Mouse (Mus musculus): ENCODE measurements around the gene Tmem247. TPM values are rescaled to one million over a fixed set of nuclear protein-coding genes. Genes with fewer than 3 reads are reported as not detected.

The Tmem247 gene
- not detected for polyA plus RNA-seq (2021)

DNA sequence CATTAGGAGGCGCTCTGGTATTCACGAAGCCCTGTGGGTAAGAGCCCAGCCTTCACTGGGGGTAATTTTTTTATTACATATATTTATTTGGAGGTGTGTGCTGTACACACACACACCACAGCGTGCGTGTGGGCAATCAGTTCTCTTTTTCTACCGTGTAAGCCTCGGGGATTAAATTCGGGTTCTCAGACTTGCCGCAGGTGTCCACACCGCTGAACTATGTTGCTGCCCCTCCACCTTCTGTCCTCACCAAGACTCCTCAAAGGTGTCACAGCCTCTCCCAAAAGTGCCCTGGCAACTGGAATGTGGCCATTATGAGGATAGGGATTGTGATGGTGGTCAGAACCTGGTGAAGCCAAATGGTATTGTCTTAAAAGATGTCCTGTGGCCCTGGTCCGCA is at the start of gene Tmem247:
TSS of gene Tmem247 (plus strand) at position 301 of the 400 bp plus-strand sequence.
- no peak for TF ChIP-seq CTCF (IDR thresholded peaks at IDR 0.05)
- DNase-seq (ENCODE audit: low read depth, low spot score) = no peak
- ChIA-PET CTCF (interaction anchor here (0.8 to 1.8 kb wide), 2 partner anchors 128 to 331 kb away, joined by 3 to 5 read pairs; no protein-coding TSS in a partner anchor), POLR2A (no interaction called here)
- in situ Hi-C loops (cut with MboI; ENCODE audit: low pct_unique_long_range_greater_than_20kb) = loop anchor here (5.0 kb wide), 2 partner anchors 125 to 335 kb away; no protein-coding TSS in a partner anchor
- no peak for ATAC-seq
- no peaks in the 10 kb centered on the region for H3K27me3 ChIP-seq

DNA sequence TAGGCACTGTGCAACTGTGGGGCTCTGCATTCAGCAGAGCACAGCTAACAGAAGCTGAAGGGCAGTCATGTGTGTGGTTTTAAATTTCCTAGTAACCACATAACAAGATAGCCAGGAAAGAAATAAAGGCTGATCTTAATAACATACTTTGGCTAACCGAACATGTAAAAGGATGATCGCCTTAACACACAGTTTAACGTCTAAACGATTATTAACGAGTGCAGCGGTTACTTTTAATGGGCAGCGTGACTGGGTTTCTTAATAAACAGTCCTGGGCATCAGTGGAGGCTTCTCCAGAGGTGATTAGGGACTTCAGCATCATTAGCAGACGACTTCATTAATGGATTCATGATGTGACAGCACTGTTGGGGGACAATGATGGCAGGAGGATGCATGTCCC is 46.6 kb upstream of the Tmem247 start:
- ATAC-seq (peak; percentile 31), DNase-seq (ENCODE audit: low read depth, low spot score) (peak; percentile 17)
- ChIA-PET POLR2A (no interaction called here), CTCF (interaction anchor here (1.8 kb wide), 1 partner anchor 15 kb away, joined by 4 read pairs; no protein-coding TSS in a partner anchor)
- in situ Hi-C loops (cut with MboI; ENCODE audit: low pct_unique_long_range_greater_than_20kb) = no loop called here
- TF ChIP-seq CTCF (IDR thresholded peaks at IDR 0.05) = no peak
- H3K27me3 ChIP-seq = no peaks in the 10 kb centered on the region

DNA sequence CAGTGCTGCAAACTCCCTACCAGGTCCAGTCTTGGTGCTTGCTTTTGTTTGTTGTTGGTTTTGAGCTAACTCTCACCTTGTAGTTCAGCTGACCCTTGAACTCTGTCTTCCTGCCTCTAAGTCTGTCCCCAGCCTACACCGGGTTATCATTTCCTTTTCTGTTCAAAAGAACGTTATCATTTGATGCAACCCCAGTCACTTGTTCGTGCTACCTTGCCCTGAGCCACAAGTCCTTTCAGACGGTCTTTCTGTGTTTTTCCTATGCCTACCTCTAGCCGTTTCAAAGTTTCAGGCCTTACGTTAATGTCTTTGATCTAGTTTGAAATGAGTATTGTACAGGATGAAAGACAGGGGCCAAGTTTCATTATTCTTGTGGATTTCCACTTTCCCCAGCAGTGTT is 44.5 kb upstream of the Tmem247 start:
- ChIA-PET POLR2A (no interaction called here), CTCF (no interaction called here)
- in situ Hi-C loops (cut with MboI; ENCODE audit: low pct_unique_long_range_greater_than_20kb) = no loop called here
- DNase-seq (ENCODE audit: low read depth, low spot score) (no peak), ATAC-seq (no peak)
- no peaks in the 10 kb centered on the region for H3K27me3 ChIP-seq
- TF ChIP-seq CTCF (IDR thresholded peaks at IDR 0.05) = no peak

DNA sequence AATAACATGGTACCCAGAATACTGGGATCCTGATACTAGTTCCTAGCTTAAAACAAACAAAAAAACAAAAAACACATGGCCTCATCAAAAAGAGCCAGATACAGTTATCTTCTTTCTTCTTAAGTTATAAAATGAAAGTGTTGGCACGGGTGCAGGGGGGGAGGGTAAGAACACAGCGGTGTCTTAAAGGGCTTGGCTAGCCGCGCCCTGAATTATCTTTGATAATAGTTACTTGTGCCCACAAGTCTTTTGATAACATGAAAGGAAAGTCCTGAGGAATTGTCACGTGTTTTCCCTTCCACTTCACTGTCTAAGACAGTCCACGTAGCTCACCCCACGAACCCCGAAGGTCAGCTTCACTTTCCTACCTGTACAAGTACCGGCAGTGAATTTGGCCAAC is 40.2 kb upstream of the Tmem247 start:
- ChIA-PET POLR2A (no interaction called here), CTCF (interaction anchor here (1.4 to 1.6 kb wide), 3 partner anchors 9 to 23 kb away, joined by 3 to 4 read pairs (median 3); no protein-coding TSS in a partner anchor)
- no peak for TF ChIP-seq CTCF (IDR thresholded peaks at IDR 0.05)
- DNase-seq (ENCODE audit: low read depth, low spot score) = no peak
- in situ Hi-C loops (cut with MboI; ENCODE audit: low pct_unique_long_range_greater_than_20kb) = no loop called here
- H3K27me3 ChIP-seq = no peaks in the 10 kb centered on the region
- ATAC-seq = no peak

DNA sequence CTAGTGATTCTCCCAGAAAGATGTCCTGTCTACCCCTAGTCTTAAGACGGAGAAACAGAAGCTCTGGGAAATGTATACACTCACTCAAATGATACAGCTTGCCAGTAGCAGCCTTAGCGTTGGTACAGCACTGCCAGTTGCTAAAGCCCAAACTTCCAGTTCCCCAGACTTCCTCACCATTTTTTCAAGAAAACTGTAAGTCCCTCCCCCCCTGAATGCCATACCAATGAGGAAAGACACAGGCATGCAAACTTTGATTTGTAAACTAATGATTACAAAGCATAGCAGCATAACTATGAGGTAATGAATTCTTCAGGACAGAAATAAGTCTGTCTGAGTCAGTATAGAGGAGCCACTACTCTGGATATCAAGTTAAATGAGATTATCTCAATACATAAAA is 39.4 kb upstream of the Tmem247 start:
- no peaks in the 10 kb centered on the region for H3K27me3 ChIP-seq
- ATAC-seq (peak; percentile 51), DNase-seq (ENCODE audit: low read depth, low spot score) (no peak)
- no peak for TF ChIP-seq CTCF (IDR thresholded peaks at IDR 0.05)
- in situ Hi-C loops (cut with MboI; ENCODE audit: low pct_unique_long_range_greater_than_20kb) = no loop called here
- ChIA-PET CTCF (no interaction called here), POLR2A (no interaction called here)

DNA sequence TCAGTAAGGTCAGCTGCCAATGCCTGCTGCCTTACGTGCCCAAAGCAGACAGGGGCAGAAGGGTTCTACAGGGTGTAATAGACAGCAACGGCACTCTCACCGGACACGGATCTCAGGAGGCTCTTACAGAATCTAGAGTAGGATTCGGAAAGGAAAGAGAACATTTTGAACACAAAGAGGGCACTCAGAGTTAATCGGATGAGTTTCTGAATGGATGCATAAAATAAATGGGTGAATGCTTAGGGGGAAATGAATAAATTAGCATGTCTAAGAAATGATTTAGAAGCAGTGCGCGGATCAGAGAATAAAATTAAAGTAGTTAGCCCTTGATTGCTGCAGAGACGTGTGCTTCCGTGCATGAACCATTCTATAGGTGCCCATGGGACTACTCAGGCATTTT is 37.1 kb upstream of the Tmem247 start:
- ChIA-PET POLR2A (no interaction called here), CTCF (no interaction called here)
- no peaks in the 10 kb centered on the region for H3K27me3 ChIP-seq
- ATAC-seq = no peak
- DNase-seq (ENCODE audit: low read depth, low spot score) = no peak
- in situ Hi-C loops (cut with MboI; ENCODE audit: low pct_unique_long_range_greater_than_20kb) = no loop called here
- no peak for TF ChIP-seq CTCF (IDR thresholded peaks at IDR 0.05)

DNA sequence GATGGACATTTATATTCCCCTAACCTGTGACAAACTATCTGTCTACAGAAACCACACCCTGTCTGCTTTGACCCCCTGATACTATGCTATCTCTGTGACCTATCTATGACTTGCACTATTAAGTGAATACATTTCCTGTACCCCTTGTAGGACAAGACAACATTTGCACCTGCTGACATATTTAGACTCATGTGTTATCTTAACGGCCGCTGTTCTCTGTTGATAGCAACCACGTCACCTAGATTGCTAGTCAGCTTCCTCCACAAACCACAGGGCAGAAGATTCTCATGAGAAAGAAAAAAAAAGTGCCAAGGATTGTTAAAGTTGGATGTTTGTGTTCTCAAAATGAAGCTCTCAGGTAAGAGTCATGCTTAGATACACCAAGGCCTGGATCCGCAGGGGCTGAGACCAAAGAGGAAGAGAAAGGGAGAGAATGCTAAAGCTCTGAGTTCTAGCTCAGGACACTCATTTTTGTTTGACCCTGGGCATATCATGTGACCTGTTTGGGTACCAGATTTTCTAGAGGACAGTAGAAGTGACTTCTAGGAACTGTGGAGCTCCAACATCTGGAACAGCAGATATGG is 36.6 kb upstream of the Tmem247 start:
- POLR2A ChIA-PET = no interaction called here
- no peak for DNase-seq (ENCODE audit: low read depth, low spot score)
- in situ Hi-C loops (cut with MboI; ENCODE audit: low pct_unique_long_range_greater_than_20kb) = no loop called here
- no peaks in the 10 kb centered on the region for H3K27me3 ChIP-seq
- no peak for TF ChIP-seq CTCF (IDR thresholded peaks at IDR 0.05)
- no peak for ATAC-seq
- CTCF ChIA-PET = no interaction called here

DNA sequence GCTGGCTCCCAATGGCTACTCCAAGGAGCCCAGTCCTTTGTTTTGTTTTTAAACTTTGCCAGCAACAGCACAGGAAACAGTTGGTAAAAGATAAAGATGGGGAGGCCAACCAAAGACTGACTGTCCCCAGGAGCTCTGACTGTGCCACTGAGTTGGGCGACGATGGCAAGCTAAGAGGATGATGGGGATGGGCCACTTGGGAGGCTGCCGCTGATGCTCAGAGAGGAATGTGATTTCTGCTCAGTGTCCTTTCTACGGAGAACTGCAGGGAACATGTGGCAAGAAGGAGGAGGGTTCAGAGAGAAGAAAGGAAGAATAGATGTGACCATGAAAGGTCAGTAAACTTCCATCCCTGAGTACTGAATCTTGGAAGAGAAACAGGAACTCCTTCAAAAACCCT is 22.0 kb upstream of the Tmem247 start:
- CTCF ChIA-PET = interaction anchor here (1.1 to 1.8 kb wide), 2 partner anchors 10 to 150 kb away, joined by 3 to 10 read pairs; no protein-coding TSS in a partner anchor
- H3K27me3 ChIP-seq = peaks cover 10% of the 10 kb centered on the region
- no peak for ATAC-seq
- POLR2A ChIA-PET = no interaction called here
- DNase-seq (ENCODE audit: low read depth, low spot score) = no peak
- in situ Hi-C loops (cut with MboI; ENCODE audit: low pct_unique_long_range_greater_than_20kb) = no loop called here
- TF ChIP-seq CTCF (IDR thresholded peaks at IDR 0.05) = no peak

DNA sequence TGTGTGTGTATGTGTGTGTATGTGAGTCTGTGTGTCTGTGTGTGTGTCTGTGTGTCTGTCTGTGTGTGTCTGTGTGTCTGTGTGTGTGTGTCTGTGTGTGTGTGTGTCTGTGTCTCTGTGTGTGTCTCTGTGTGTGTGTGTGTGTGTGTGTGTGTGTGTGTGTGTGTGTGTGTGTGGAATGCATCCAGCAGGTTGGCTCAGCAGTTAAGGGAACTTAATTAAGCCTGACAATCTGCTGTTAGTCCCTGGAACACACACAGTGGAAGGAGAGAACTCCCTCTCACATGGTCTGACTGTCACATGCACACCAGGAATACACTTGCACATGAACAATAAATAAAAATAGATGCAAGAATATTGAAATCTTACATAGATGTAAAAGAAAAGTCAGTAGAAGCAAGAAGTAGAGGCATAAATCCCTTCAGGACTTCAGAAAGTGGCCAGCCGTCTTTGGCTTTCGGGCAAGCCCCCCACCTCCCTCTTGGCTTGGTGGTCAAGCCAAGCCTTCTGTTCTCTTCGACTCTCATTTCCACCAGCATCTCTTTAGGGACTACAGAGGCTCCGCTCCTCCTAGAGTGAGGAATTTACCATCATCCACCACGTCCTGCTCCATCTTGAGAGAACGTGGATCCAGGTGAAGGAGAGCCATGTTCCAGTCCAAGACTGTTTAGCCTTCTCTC is 19.5 kb upstream of the Tmem247 start:
- ATAC-seq (no peak), DNase-seq (ENCODE audit: low read depth, low spot score) (no peak)
- in situ Hi-C loops (cut with MboI; ENCODE audit: low pct_unique_long_range_greater_than_20kb) = no loop called here
- TF ChIP-seq CTCF (IDR thresholded peaks at IDR 0.05) = no peak
- CTCF ChIA-PET = interaction anchor here (0.8 kb wide), 1 partner anchor 414 kb away, joined by 3 read pairs; no protein-coding TSS in a partner anchor
- POLR2A ChIA-PET = no interaction called here
- no peaks in the 10 kb centered on the region for H3K27me3 ChIP-seq

DNA sequence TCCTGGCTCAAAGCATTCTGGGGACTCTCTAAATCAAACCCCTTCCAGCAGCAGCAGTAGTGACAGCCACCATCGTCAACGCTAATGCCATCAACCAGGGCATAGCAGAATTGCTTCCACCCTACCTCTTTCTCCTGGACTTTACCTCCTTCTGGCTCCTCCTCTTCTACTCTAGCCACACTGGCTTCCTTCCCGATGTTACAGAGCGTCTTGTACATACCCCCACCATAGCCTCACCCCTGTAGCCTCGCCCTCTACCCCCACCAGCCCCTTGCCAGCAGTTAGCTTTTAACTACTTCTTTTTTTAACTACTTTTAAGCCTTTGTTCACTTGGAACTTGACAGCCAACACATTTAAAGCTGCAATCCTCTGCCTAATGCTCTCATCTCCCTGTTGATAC is 17.3 kb upstream of the Tmem247 start:
- no peak for TF ChIP-seq CTCF (IDR thresholded peaks at IDR 0.05)
- POLR2A ChIA-PET = no interaction called here
- in situ Hi-C loops (cut with MboI; ENCODE audit: low pct_unique_long_range_greater_than_20kb) = loop anchor here (10.0 kb wide), 1 partner anchor 735 kb away; the partner anchor contains the start of gene Prkce
- CTCF ChIA-PET = interaction anchor here (1.8 kb wide), 1 partner anchor 10 kb away, joined by 4 read pairs; no protein-coding TSS in a partner anchor
- no peaks in the 10 kb centered on the region for H3K27me3 ChIP-seq
- ATAC-seq (no peak), DNase-seq (ENCODE audit: low read depth, low spot score) (no peak)

DNA sequence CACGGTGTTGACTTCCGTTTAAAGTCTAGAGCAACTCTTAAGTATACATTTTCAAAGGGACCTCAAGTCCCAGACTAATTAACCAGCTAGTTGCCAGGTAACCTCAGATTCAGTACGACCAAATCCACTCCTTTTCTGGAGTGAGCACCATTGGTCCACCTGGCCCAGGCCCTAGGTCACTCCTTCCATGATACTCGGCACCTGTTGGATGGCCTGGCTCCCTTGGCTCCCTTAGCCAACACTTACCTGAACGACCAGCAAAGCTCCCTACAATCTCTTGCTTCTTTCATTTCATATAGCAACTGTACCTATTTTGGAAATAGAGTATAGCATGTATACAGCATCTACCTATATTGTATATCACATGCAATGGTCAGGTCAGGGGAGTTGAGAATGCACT is 16.6 kb upstream of the Tmem247 start:
- in situ Hi-C loops (cut with MboI; ENCODE audit: low pct_unique_long_range_greater_than_20kb) = loop anchor here (10.0 kb wide), 1 partner anchor 736 kb away; the partner anchor contains the start of gene Prkce
- CTCF ChIA-PET = interaction anchor here (1.8 kb wide), 1 partner anchor 10 kb away, joined by 4 read pairs; no protein-coding TSS in a partner anchor

More for the DNA sequence above, 16.6 kb upstream of the Tmem247 start:
- no peaks in the 10 kb centered on the region for H3K27me3 ChIP-seq
- DNase-seq (ENCODE audit: low read depth, low spot score) (no peak), ATAC-seq (no peak)
- no peak for TF ChIP-seq CTCF (IDR thresholded peaks at IDR 0.05)
- POLR2A ChIA-PET = interaction anchor here (0.6 kb wide), 1 partner anchor 191 kb away, joined by 4 read pairs; no protein-coding TSS in a partner anchor

Measured in Patski (cell line).